24 mouse cellular contexts compared by ENCODE assay signal in the genomic region with DNA sequence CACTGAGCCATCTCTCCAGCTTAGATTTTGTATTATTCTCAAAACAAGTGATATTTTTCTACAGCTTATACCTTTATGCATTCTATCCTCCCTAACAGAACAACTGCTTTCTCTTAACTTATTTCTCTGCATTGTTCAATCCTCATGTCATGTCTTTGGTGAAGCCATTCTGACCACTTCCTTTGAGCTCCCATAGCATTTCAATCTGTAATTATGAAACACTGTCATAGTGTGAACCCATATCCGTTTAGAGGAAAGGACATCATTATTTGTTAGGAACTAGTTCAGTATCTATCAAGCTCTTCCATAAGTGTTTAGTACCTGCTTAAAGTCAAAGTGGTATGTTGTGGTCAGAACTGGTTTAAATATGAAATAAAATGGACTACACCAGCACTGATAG. TPM values are rescaled to one million over a fixed set of nuclear protein-coding genes. Genes with fewer than 3 reads are reported as not detected.
DNase-seq lines count a peak whose midpoint lies in the region; ATAC-seq lines count a peak whose summit lies in the region.
"Had no signal": no experiment of that assay in that cellular context is flagged by ENCODE, and none has a peak within 500 bp of the region (broad histone marks: within the 10 kb centered on the region; RNA-seq: fewer than 3 reads in every experiment).

No protein-coding gene starts in this region.

- intact Hi-C loops in heart, postnatal 36 days (cut with DNase I) = no loop called here

- peak; percentile 49 for DNase-seq in 416B (ENCODE audit: low read depth)
- no peak for DNase-seq in heart, postnatal 36 days
- no peak for DNase-seq in layer of hippocampus, adult 8-10 months (ENCODE audit: low spot score in 2 of 2)
- DNase-seq in retina, postnatal 1 day = no peak
- no peak for DNase-seq in kidney, adult 9 months
- DNase-seq: adrenal gland, adult 2 months; adrenal gland, adult 8-10 months; adrenal gland, postnatal 10 days; adrenal gland, postnatal 14 days; adrenal gland, postnatal 25 days; adrenal gland, postnatal 36 days; B cell, adult 2 months; cerebellum, adult 11 months; cerebellum, adult 11-12 months; cerebellum, adult 18-20 months had no signal

- peak; percentile 67 for ATAC-seq in granulocyte monocyte progenitor cell, adult 5-6 weeks (replicated peaks; ENCODE audit: poor library complexity, severe bottlenecking)
- ATAC-seq in megakaryocyte, adult 5-6 weeks (ENCODE audit: poor library complexity, severe bottlenecking) = peak; percentile 51; the same call in 1 of the 2 replicates
- ATAC-seq in megakaryocyte progenitor cell, adult 5-6 weeks (replicated peaks; ENCODE audit: poor library complexity) = peak; percentile 69
- ATAC-seq: activated CD4-positive, CD25-positive, alpha-beta regulatory T cell, adult 4 months; CD4-positive, CD25-positive, alpha-beta regulatory T cell, adult 4 months; Patski had no signal

RNA-seq across cellular contexts. Expression of gene Appl1, which starts 10.5 kb away (rescaled TPM):
- 26.0 and 30.7 TPM in 2 replicates for total RNA-seq in granulocyte monocyte progenitor cell, adult 5-6 weeks (2014; fragmentation: Nextera tagmentation)
- total RNA-seq in granulocyte monocyte progenitor cell, adult 5-6 weeks (2017) = 24.1 and 37.1 TPM in 2 replicates
- 19.9 and 23.8 TPM in 2 replicates for total RNA-seq in megakaryocyte, adult 5-6 weeks (2015)
- total RNA-seq in megakaryocyte, adult 5-6 weeks (2017) = 30.8 and 38.9 TPM in 2 replicates
- 26.4 and 27.7 TPM in 2 replicates for total RNA-seq in megakaryocyte progenitor cell, adult 5-6 weeks (2015)
- total RNA-seq in megakaryocyte progenitor cell, adult 5-6 weeks (2017) = 26.1 and 27.4 TPM in 2 replicates
- 10 to 100 TPM; 19.7 to 21.8 TPM for total RNA-seq in heart, postnatal 36 days (2021)
- total RNA-seq in layer of hippocampus, adult 8-10 months (2022) = 10 to 100 TPM; 53.9 to 70.2 (median 62.1) TPM

RNA-seq across cellular contexts. Expression of gene Hesx1, which starts 33.7 kb away (rescaled TPM):
- total RNA-seq in granulocyte monocyte progenitor cell, adult 5-6 weeks (2014; fragmentation: Nextera tagmentation) = 2.3 TPM in 1 of 2 replicates, not detected in the other
- 1.9 and 2.4 TPM in 2 replicates for total RNA-seq in granulocyte monocyte progenitor cell, adult 5-6 weeks (2017)
- total RNA-seq in megakaryocyte, adult 5-6 weeks (2015) = 0.11 and 0.78 TPM in 2 replicates
- 1.6 TPM in 1 of 2 replicates, not detected in the other for total RNA-seq in megakaryocyte, adult 5-6 weeks (2017)
- total RNA-seq in megakaryocyte progenitor cell, adult 5-6 weeks (2015) = 1.0 and 1.4 TPM in 2 replicates
- total RNA-seq in megakaryocyte progenitor cell, adult 5-6 weeks (2017) = 1.1 and 1.3 TPM in 2 replicates
- total RNA-seq in heart, postnatal 36 days (2021) = not detected
- not detected for total RNA-seq in layer of hippocampus, adult 8-10 months (2022)
- total RNA-seq: adrenal gland, adult 18-20 months; adrenal gland, adult 2 months; adrenal gland, postnatal 14 days; adrenal gland, postnatal 36 days; G1E; MEL had no signal
